Mouse (Mus musculus) thymus, adult 2 months (tissue): ENCODE data around the gene Tmem184a.

Experiments
- CTCF ChIP-seq: fragments of 200-500 bp; IDR thresholded peaks from 2 replicates; pipeline ENCODE4 v1.5.1; 2012; ENCODE audit warnings: mild to moderate bottlenecking, control low read depth, low read length, moderate library complexity, borderline replicate concordance; ENCODE audit not compliant: control insufficient read depth, poor library complexity, insufficient read depth; ENCODE audit errors: extremely low read depth
- POLR2A ChIP-seq: fragments of 200-500 bp; IDR thresholded peaks from 2 replicates; pipeline ENCODE4 v1.6.1; 2012; ENCODE audit warnings: mild to moderate bottlenecking, low read length, control low read depth, moderate library complexity; ENCODE audit not compliant: control insufficient read depth, poor library complexity, insufficient read depth; ENCODE audit errors: extremely low read depth

- TF ChIP-seq POLR2A (peak; percentile 99), CTCF (peak; percentile 28; the same call in 1 of the 2 replicates)
Observed at GRCm38 (mm10) chr5:139791227-139792158, 28.2 kb downstream of the Tmem184a start, which contains the start of gene Mafk.
